Mouse (Mus musculus) spleen, postnatal 36 days (tissue): ENCODE measurements around the gene Ebf3.

Experiments used
- DNase-seq, 2 experiments: peaks; one replicate each; pipeline ENCODE4 v3.0.0; 2022; ENCODE audit warnings: low spot score in 2 of 2, mixed read lengths in 1 of 2

Ebf3 gene

DNA sequence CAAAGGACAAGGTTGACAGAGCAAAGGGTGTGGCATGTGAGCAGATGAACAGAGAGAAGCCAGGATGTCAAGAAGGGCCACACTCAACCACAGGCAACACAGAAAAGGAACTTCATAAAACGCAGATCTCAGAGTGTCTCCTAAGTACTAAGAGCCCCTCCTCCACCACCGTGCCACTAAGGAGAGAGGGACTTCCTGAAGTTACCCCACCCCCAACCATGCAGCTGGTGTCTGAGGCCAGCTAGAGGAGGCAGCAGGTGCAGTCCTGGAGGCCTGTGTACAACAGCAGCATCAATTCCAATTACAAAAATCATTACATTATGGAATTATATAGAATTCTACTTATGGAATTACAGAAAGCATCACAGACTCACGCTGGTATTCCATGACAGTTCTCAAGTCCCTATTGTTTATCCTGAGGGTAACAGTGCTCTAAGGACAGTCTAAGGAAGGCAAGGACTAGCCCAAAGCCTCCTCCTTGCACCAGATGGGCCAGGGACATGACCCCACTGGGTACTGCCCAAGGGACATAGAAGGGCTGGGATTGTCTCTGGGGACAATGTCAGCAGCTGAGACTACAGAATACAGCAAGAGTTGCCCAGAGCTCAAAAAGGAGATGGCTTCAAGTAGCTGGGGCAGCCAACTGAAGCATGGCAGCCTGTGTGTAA, 24.8 kb downstream of the Ebf3 start:
- DNase-seq: no peak

- no peak for DNase-seq
These were observed 36.1 kb downstream of the Ebf3 start for GRCm38 (mm10) chr7:137278171-137278570.

GRCm38 (mm10) chr7:137277713-137278112, 36.5 kb downstream of the Ebf3 start:
- no peak for DNase-seq

DNA sequence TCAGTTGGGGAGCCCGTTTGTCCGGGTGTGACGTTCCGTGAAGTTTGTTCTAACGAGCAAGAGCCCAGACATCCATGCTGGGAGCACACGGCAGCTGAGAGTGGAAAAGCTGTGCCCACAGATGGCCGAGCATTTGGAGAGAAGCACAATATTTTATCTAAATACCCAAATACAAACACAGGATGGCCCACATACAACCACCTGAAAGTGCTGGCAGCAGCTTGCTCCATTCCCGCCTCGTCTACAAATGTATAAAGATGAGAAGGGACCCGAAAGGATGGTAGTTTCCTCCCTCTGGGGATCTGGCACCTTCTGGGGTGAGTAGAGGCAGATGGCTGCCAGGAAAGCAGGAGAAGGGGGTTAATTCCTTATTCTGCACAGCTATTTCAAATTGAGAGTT, 42.0 kb downstream of the Ebf3 start:
- DNase-seq: no peak

GRCm38 (mm10) chr7:137268452-137269155, 45.6 kb downstream of the Ebf3 start:
- no peak for DNase-seq

DNA sequence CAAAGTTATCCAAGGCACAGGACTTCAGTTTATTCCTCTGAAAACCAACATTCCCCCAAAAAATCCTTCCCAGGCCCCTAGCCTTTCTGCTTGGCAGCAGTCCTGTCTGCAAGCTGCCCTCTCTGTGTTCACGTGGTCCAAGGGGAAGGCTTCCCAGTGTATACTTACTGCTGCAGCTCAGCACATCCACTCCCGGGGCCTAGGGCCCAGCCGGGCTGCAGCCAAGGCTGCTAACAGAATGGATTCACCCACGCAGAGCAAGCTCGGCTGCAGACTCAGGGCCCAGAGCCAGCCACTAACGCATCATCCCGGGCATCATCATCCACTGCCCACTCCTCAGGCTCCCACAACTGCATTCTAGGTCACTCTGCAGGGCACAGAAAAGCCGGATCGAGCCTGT, 46.8 kb downstream of the Ebf3 start:
- DNase-seq: no peak

DNA sequence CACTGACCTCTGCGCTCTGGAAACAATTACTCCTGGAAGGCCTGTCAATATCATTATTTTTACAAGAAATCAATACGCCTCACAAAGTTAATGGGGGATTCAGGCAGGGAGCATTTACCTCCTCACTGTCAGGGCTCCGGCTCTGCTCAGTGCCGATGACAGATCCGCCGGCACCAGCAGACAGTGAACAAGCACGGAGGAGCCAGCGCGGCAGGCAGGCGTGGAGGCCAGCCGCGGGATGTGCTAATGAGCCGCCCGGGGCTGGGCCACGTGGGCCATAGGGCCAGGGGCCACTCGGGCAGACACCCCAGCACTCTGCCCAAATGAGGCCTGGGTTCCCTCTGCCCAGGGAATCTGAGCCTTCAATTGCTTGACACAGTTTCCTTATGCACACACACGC, 47.7 kb downstream of the Ebf3 start:
- no peak for DNase-seq

GRCm38 (mm10) chr7:137262330-137262729, 51.9 kb downstream of the Ebf3 start:
- DNase-seq: no peak

DNA sequence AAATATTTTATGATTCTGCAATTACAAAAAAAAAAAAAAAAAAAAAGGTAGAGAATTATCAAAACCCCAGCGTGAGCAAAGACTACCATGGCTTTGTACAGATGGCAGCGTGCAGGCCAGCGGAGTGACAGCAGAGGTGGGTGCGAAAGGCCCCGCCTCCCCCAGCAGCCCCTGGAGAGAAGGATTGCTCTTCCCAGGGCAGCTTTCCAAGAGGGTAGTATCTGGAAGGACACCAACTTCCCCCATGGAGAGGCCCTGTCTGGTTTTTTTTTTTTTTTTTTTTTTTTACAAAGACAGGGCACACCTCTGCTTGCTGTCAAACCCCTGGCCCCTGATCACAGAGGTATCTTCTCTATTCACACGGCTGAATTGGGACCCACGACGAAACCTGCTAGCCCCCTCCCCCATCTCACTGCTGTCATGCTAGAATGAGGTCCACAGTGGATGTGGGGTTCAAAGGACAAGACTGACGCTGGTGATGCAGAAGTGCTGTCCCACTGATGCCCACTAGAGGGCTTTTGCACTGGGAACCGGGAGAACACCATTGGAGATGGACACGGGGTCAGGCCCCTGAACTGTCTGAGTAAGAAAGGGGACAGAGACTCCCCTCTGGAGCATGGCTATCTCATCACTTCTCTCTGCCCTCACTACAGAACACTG, 67.9 kb downstream of the Ebf3 start:
- peak in 1 of 2 experiments; percentile 6 for DNase-seq

GRCm38 (mm10) chr7:137244839-137245238, 69.4 kb downstream of the Ebf3 start:
- DNase-seq: no peak

GRCm38 (mm10) chr7:137240481-137240880, 73.8 kb downstream of the Ebf3 start:
- no peak for DNase-seq

DNA sequence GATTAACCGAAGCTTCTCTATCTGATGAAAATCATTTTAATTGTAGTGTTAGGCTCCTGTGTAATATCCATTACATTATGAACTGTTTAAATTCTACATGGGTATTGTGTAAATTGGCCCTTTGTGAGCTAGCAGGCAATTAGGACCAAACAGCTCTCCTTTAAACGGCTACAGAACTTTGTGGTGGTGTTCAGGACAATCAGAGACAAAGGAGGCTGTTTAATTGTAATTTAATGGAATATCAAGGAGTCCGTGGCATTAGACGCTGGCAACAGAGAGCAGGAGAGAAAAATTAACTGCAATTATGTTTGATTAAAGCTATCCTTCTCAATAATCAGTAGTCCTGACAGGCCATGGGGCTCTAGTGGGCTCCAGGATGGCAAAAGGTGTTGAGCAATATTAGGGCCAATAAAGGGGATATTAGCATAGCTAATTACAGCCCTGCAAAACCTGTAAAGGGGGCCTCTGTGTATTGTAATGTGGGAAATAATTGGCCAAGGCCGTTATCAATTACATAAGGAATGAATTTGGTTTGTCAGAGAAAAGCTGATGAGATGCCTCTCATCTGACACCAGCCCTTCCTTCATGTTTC, 74.6 kb downstream of the Ebf3 start:
- no peak for DNase-seq

DNA sequence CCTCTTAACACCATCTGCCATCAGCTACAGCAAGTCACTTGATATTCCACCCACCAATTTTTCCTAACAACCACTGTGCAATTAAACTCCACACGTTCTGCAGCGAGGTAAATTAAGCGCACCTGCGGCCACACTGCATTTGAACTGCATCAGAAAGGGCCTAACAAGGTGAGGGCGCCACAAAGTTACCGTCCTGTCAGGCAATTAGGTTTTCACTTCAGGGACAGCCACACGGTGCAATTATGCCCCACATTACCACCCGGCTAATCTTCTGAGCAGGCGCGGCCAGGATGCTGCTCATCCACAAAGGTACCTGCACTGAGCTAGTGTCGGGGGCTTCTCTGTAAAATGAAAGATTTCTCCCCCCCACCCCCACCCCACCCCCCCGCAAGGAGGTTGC, 76.8 kb downstream of the Ebf3 start:
- no peak for DNase-seq

DNA sequence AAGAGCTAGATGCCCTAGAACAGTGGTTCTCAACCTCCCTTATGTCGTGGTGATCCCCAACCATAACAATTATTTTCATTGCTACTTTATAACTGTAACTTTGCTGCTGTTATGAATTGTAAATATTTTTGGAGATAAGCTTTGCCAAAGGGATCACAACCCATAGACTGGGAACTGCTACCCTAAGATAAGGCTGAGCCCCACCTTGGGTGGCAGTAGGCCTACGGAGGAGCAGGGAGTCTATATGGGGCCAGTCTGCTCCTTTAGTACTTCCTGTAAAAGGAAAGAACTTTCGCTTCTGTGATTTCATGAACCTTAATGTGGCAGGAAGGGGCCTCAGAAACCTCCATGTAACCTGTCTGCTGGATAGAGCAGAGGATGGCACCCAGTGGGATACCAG, 90.4 kb downstream of the Ebf3 start:
- no peak for DNase-seq

DNA sequence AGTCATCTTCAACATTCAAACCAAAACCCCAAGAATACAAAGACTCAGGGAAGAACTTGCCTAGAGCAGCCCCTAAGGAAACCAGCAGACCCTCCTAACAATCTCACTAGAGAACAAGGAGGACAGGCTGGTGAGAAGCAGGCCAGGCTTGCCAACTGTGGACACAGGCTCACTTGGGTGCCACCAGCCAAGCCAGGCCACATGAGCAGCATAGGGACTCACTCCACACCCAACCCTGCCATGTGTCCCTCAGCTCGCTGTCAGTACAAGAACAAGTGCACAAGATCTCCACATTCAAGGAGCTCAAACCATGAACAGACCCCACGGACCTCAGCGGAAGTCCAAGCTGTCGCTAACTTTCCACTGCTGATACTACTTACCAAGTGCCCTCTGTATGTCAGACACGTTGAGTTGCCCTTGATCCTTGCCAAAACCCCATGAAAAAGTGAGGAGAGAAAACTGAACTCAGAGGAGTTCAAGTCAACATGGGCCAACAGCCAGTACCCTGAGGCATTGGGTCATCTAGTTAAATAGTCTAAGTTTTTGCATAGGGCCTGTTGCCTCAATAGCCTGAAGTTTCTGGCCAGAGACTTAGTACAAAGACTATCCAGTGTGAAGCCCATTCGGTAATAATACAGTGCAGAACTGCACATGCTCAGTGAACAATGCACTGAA, 91.3 kb downstream of the Ebf3 start:
- DNase-seq: no peak

DNA sequence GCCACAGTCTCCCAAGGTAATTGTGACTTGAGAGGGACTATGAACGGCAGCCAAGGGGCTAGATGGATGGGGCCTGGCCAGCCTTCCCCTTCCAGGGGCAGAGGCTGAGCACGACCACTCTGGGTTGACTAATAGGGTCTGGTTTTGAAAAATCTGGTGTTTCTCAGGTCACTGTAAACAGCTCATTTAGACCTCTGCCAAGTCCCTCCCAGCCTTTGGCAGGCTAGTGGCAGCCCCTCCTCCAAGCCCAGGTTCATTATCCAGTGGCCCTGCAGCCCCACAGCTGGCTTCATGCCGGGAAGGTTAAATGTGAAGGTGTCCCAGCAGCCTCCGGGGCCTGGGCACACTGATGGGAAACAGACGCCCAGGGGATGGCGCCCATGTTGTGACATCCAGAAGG, 92.6 kb downstream of the Ebf3 start:
- no peak for DNase-seq

DNA sequence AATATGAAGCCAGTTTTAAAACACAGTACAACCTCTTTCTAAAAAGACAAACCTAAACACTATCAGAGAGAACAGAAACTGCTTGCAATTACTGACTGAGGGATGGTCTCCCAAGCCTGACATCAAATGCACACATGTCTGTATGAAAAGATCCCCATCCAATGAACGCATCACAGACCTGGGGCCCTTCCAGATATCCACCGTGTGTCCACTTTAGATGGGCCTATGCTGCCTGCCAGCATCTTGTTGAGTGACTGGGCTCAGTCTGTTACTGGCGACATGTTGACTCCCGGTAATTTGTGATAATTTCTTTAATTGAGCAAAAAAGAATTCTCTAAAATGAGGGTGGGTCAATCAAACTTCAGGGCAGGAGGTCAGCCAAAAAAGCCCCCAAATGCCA, 93.8 kb downstream of the Ebf3 start:
- DNase-seq: no peak

DNA sequence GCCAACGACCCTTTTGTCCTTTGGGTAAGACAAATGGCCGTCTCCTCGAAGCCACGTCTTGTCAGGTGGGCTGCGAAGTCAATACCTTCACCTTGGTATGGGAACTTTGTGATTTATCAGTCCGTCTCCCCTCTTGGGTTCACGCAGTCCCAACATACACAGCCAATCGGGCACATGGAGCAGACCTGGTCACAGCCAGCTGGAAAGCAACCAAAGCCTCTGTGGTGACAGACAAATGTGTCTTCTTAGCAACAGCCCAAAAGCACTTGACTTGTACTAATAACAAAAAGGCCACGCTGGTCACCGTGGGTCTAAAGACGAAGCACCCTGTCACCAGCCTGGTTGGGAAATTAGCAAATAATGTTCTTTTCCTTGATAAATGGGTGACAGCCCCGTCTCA, 95.5 kb downstream of the Ebf3 start:
- DNase-seq: no peak

DNA sequence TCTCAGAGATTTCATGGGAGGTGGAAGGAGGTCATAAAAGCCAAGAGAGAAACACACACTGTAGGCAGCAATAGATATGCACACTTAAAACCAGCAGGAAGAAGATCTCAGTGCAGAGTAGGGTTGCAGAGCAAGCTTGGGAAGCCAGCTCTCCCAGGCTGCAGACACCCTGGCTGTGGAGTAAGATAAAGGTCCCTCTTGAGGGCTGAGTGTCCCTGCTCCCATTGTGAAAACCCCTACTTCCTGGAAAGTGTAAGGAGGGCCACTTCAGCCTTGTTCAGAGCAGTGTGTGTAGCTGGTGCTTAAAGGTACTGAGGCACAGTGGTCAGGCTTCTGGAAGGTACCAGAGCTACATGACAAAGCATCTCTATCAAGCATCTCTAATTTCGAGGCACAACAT, 100.8 kb downstream of the Ebf3 start:
- DNase-seq: no peak

GRCm38 (mm10) chr7:137211332-137211731, 102.9 kb downstream of the Ebf3 start:
- no peak for DNase-seq

- DNase-seq: no peak
These were observed 104.4 kb downstream of the Ebf3 start for GRCm38 (mm10) chr7:137209688-137210345.

GRCm38 (mm10) chr7:137208556-137208955, 105.7 kb downstream of the Ebf3 start:
- no peak for DNase-seq
